Mouse (Mus musculus) stomach, postnatal 0 days (tissue): ENCODE measurements around the gene Gm13278.
"Not testable (repeated sequence)": the region's sequence is repeated elsewhere in the genome, so short reads cannot be mapped to it uniquely, and the experiment has no call there.

Source experiments
- CTCF ChIP-seq: IDR thresholded peaks from 2 replicates; pipeline ENCODE4 v1.5.1; 2016; ENCODE audit warnings: antibody characterized with exemption, low read depth, mild to moderate bottlenecking, moderate library complexity
- EP300 ChIP-seq: optimal IDR thresholded peaks from 2 replicates; pipeline ENCODE3; 2016; ENCODE audit warnings: antibody characterized with exemption

DNA sequence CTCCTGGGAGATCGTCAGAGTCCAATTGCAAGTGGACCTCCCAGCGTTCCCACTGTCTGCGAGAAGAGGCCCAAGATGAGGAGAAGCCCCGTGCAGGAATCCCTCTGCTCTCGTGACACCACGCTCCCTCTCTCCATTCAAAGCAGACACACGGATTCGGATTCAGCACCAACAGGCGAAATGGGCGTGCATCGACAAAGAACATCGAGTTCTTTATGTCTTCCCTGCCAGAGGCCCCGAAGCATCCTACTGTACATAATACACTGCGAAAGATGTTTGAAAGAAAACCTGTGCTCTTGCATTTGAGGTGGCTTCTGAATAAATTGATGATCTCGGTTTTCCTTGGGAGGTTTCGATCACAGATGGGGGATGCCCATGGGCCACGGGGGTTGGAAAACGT, 11.0 kb upstream of the Gm13278 start:
- not testable (repeated sequence) for TF ChIP-seq EP300, CTCF
